Mouse (Mus musculus) right cerebral cortex, adult 2 months (tissue): ENCODE results near the gene Vmn1r219.
"Not testable (repeated sequence)": the region's sequence is repeated elsewhere in the genome, so short reads cannot be mapped to it uniquely, and the experiment has no call there.

Source experiments
- DNase-seq, 2 experiments: peaks; one replicate each; pipeline ENCODE4 v3.0.0; 2021 to 2022; ENCODE audit warnings: low spot score in 2 of 2

Vmn1r219 gene

GRCm38 (mm10) chr13:23159012-23159411, at the start of gene Vmn1r219:
TSS of gene Vmn1r219 (plus strand) at chr13:23159312.
- DNase-seq, result no peak

GRCm38 (mm10) chr13:23118126-23118525, 41.0 kb upstream of the Vmn1r219 start, which contains the start of gene Vmn1r217:
TSS of gene Vmn1r217 (minus strand) at chr13:23118226.
- DNase-seq, result not testable (repeated sequence)

- no peak for DNase-seq
These were observed 38.5 kb upstream of the Vmn1r219 start for GRCm38 (mm10) chr13:23120611-23121010.

GRCm38 (mm10) chr13:23133099-23133498, 26.0 kb upstream of the Vmn1r219 start, which contains the start of gene Vmn1r218:
TSS of gene Vmn1r218 (plus strand) at chr13:23133155.
- no peak for DNase-seq

GRCm38 (mm10) chr13:23133501-23133900, 25.6 kb upstream of the Vmn1r219 start:
- DNase-seq, result no peak

- DNase-seq, result no peak
These were observed 20.2 kb upstream of the Vmn1r219 start for GRCm38 (mm10) chr13:23138880-23139279.

- DNase-seq, result no peak
These were observed 1.3 kb upstream of the Vmn1r219 start for GRCm38 (mm10) chr13:23157848-23158247.

- DNase-seq, result not testable (repeated sequence)
These were observed 7.4 kb downstream of the Vmn1r219 start for GRCm38 (mm10) chr13:23166471-23166870.

- no peak for DNase-seq
These were observed 28.8 kb downstream of the Vmn1r219 start, which contains the start of gene Vmn1r220 for GRCm38 (mm10) chr13:23187875-23188274. TSS of gene Vmn1r220 (minus strand) at chr13:23187975.

- not testable (repeated sequence) for DNase-seq
These were observed 44.8 kb downstream of the Vmn1r219 start for GRCm38 (mm10) chr13:23203885-23204284.

- not testable (repeated sequence) for DNase-seq
These were observed 54.7 kb downstream of the Vmn1r219 start, which contains the start of gene Vmn1r221 for GRCm38 (mm10) chr13:23213827-23214226. TSS of gene Vmn1r221 (plus strand) at chr13:23214127.
